Mouse (Mus musculus) left cerebral cortex, adult 11 months (tissue): ENCODE data around the gene Mmp24.
"Not testable (repeated sequence)": the region's sequence is repeated elsewhere in the genome, so short reads cannot be mapped to it uniquely, and the experiment has no call there.

ENCODE experiments used
- DNase-seq: peaks from one replicate; pipeline ENCODE4 v3.0.0; 2022; ENCODE audit warnings: low spot score

The Mmp24 gene

DNA sequence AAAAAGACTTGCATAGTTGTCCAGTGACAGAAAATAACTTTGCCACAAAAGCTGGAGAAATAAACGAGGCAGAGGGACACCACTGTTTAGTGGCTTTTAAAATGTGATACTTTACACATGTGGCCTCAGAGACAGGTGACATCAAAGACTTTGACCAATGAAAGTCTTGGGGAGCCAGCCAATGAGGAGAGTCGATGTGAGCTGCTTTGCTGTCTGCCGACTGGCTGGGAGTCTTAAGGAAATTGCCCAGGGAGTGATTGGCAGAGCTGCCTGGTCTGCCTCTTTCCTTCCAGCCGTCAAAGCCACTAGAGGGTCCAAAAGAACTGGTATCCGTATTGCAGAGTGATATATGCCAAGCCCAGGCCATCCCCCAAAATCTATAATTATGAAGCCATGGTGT lies 39.7 kb downstream of the Mmp24 start:
- DNase-seq: no peak

DNA sequence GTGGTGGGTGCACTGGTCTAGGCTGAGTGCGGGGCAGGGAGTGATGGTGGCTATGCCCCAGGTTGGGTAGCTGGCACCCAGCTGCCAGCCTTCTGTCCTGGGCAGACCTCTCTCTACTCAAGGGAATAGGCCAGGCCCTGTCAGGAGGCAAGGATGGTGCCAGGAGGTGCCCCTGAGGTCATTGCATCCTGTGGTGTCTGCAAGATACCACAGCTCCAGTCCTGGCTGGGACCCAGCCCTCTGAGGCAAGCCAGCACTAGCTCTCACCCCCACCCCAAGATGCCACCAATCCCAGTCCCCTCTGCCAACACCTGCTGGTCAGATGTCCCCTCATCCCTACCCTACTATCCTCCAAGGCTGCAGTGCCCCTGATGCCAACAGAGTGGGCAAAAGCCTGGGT lies 41.0 kb downstream of the Mmp24 start:
- DNase-seq: no peak

DNA sequence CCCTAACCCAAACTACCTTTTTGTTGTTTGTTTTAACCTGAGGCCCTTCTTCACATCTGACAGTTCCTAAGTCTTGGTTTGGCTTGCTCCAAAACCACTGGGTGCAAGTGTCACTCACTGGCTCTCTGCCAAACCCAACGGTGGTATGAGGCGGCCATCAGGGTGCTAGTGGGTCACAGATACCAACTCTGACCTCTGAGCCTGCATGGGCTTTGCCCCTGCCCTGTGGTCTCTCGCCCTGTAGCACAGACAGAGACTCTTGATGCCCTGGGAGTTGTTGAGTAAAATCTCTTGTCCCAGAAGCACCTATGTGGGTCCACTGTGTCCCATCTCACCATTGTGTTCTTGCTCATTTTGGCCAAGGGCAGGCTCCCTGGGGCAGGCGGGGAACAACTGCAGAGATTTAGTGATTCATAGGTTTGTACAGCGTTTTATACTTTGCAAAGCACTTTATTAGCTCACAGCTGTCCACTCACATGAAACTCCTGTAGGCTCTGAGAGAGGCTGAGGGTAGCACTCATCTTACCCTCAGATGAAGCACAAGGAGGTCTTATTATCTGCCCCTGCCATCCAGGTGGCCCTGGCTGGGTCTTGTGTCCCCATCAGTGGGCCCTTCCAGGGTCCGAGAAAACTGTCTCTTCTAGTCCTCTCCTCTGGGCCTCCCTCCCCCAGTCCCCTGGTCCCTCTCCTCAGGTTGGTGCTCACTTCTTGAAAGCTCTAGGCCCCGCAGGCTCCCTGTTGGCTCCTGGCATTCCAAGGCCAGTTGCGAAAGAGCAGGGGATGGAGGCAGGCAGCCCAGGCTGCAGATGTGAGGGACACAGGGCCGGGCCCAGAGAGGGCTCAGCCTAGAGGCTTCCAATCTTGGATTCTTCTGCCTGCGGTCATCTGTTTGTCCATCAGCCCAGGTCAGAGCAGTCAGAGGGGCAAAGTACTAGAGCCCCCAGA lies 42.4 kb downstream of the Mmp24 start:
- no peak for DNase-seq

DNA sequence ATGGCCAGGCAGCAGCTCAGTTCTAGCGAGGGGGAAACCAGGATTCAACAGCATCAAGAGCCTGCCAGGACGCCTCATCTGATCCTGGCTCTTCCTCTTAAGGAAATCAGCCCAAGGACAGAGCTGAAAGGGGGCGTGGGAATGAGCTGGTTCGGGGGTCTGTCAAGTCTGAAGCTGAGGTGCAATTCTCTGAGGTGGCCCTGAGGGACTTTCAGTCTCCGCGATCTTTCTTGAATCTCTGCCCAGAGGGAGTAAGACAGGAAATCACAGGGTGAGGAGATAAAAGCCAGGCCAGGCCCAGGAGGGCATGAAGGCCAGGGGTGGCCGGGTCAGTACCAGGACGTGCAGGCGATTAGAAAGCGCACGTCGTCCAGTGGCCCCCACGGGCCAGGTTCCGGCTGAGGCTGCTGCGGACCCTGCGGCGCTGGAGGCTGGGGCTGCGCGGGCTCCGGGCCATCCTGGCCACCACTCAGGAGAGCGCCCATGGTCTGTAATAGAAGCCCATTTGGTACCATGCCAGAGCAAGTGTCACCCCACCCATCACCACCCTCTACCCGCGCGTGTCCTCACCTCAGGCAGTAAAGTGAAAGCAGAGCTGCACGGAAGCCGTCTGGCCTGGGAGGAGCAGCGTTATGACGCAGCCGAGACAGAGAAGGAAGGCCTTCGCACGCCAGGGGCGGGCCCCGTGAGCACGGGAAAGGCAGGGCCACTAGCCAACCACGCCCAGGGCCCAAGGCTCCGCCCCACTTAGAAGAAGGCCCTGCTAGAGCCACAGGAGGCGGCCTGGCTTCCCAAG lies 43.7 kb downstream of the Mmp24 start:
- DNase-seq: peak; percentile 93

DNA sequence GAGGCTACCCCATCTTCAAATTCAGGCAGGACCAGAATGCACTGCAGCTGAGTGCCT lies 44.1 kb downstream of the Mmp24 start, which contains the start of gene BC029722:
TSS of gene BC029722 (minus strand) at position 35 of the 57 bp plus-strand sequence.
- no peak for DNase-seq

DNA sequence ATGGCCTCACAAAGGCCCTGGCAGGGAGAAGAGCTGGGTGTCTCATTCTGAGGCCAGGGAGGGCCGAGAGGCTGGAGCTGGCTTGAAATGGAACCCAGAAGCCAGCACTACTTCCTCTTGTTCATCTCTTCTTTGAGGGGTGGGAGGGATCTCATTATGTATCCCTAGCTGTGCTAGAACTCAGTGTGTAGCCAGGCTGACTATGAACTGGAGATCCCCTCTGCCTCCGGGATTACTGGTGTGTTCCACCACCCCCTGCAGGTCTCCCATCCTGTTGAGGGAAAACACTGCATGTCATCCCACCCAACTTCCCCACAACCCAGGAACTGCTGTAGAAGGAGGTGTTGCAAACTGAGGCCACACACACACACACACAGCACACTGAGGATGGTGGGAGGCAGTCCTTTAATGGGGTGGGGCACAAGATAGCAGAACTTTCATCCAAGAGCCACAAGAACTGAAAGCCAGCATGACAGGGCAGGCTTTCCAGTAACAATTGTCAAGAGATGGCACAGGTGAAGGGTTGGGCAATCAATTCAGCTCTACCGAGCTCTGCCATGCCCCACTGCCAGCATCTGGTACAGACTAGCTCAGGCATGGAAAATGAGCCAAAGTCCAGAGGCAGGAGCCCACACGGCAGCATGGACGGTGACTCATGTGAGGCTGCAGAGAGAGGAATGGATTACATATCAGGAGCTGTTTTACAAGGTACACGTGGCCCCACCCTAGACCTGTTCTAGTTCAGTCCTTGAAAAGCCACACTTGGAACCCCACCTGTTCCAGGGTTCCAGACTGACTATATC lies 44.5 kb downstream of the Mmp24 start:
- no peak for DNase-seq

DNA sequence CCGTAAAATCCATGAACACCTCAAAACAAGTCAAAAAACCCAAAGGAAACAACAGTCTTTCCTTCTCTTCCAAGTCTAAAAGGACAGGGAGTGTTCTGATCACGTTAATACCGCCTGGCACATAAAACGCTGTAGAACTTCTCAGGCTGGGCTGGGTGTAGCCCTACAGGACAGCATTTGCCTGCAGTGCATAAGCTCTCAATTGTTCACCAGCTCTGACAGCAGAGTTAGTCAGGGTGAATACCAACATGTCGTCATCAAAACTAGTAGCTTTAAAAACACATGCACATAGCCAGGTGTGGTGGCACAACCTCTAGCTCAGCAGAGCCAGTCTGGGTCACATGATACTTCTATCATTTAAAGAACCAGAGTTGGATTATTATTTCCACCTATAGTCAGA lies 45.6 kb downstream of the Mmp24 start:
- no peak for DNase-seq

DNA sequence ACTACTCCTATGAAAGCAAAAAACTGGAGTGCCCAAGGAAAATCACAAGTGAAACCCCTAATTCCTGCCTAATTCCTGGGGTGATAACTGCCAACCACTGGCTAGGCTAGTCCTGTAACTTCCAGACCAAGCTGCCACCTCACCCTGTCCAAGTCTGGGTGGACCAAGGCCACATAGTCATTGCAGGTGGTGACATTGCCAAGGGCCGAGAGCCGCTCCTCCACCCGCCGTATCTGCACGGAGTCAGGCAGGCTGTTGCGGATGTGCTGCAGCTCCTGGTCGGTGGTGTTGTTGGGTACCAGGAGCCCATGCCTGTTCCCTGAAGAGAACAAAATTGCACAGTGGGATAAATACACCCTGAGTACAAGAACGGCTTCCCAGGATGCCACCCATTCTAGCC lies 48.6 kb downstream of the Mmp24 start:
- DNase-seq: no peak

DNA sequence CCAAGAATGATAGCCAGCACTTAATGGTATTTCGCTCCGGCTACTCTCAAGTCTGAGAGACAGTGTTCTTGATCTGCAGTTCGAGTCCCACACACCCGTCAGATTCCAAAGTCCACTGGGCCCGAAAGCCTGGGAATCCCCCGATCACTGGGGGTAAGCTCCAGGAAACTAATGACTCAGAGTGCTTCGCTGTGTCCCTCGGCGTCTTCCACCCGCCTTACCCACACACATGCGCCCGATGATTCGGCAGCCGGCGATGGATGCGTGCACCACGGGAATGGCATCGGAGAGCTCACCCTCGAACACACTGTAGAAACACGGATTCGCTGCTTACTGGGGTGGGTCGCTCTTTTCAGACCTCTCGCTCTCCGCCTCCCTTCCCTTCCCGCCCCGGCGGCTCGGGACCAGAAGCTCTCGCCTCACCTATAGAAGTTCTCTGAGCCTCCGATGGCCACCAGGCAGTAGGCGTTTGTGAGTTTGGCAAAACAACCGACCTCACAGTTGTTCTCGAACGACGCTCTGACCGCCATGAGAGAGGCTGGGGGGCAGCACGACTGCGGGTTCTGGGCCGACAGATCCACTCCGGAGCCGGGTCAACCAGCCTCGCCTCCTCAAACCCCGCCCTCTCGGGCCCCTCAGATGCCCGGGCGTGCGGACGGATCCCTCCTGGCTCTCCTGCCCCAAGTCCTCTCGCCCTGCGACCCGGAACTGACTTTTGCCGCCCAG lies 50.9 kb downstream of the Mmp24 start:
- no peak for DNase-seq

DNA sequence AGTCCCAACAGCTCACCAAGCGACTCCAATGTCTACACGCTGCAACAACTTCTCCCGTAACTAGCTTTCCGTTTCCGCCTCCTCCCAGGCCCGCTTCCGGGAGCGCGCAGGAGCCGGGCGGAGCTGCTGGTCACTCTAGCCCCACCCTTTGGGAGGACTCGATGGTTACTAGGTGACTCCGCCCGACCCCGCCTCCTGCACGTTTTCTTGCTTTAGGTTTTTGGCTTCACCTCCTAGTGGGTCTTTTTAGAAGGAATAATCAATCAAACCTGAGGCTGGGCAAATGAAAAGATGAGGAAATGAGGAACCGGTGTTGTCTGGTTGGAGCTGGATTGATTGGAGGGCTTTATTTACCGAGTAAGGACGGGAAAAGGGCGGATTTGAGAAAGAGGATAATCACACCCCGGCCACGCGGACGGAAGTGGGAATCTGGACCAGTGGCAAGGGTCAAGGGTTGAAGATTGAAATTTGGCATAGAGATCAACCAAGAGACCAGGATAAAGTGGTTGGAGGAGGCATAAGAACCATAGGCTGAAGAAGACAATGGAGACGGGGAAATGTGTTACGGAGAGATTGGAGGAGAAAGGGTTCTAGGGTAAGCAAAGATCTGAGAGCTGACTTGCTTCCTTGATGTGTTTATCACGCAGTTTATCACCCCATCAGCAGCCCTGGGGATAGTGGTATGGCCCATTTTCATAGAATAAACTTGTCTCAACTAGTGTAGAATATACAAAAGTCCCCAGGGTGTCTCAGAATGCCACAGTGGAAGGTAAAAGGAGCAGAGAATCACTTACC lies 51.7 kb downstream of the Mmp24 start, which contains the start of gene Eif6:
TSS of gene Eif6 (minus strand) at position 296 of the 795 bp plus-strand sequence.
- DNase-seq: peak; percentile 66

DNA sequence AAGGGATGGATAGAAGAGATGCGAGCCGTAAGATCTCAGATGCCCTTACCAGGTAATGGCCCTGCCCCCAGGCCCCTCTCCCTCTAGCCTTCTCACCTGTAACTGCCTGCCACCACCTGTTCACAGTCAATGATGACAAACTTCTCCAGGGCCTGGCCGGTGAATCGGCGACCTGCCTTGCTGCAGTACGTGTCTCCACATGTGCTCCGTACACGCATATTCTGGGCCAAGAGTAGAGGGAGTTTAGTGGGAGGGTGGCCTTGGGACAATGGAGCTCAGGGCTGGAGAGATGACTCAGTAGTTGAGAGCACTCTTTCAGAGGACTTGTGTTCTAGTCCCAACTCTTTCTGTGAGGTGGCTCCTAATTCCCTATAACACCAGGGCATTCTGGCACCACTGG lies 55.7 kb downstream of the Mmp24 start:
- DNase-seq: no peak

DNA sequence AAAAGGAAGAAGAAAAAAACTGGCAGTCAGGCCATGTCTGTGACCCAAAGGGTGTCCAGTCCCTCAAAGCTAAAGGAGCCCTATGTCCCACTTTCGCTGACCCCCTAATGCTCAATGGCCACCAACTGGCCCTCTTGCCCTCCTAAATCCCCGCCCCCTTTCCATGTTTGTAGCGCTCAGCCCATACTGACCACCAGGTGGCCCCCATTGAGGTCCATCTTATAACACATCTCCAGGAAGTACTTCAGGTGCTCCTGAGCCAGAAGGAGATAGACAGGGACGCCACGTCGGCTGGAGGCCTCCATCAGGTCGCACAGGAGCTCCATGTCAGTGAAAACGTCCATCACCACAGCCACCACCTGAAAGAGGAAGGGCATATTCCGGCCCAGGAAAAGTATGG lies 56.2 kb downstream of the Mmp24 start:
- DNase-seq: no peak

DNA sequence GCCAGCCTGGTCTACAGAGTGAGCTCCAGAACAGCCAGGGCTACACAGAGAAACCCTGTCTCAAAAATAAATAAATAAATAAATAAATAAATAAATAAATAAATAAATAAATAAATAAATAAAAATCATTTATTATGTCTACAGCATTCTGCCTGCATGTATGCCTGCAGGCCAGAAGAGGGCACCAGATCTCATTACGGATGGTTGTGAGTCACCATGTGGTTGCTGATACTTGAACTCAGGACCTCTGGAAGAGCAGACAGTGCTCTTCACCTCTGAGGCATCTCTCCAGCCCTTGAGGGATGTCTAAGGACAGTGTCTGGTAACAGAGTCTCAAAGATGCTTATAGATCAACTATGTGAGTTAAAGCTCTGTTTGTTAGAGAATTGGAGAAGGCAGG lies 56.9 kb downstream of the Mmp24 start:
- not testable (repeated sequence) for DNase-seq

DNA sequence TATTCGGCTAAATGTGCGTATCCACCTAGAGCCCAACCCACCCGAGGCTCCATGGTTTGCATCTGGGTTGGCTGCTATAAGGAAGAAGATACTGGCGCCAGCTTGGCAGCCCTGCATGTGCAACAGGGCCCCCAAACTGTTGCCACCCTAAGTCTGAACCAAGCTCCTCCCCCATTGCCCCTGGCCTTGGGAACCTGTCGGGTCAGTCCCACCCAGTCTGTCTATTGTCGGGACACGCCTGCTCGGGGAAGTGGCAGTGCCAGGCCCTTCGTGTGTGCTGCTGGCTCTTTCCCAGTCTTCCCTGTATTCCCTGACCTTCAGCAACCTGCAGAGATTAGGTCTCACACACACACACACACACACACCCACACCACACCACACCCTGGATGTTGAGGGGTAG lies 59.6 kb downstream of the Mmp24 start, which contains the start of gene Fam83c:
TSS of gene Fam83c (minus strand) at position 123 of the 400 bp plus-strand sequence.
- DNase-seq: no peak

DNA sequence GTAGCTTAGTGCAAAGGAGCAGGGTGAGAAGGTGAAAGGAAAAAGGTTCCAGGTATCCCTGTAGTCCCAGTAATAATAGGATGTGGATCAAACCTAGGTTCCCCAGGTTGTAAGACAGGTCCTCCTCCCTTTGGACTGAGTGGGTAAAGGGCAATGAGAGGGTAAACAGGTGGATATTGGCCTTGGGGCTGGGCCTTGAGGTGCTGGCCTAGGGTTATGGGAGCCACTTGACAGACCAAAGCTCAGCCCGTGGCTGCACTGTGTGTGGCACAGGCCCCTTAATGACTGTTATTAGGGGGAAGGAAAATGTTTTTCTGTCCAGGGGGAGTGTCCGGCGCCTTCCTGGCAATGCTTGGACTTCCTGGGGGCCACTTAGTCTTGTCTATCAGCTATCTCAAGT lies 62.8 kb downstream of the Mmp24 start:
- DNase-seq: no peak

DNA sequence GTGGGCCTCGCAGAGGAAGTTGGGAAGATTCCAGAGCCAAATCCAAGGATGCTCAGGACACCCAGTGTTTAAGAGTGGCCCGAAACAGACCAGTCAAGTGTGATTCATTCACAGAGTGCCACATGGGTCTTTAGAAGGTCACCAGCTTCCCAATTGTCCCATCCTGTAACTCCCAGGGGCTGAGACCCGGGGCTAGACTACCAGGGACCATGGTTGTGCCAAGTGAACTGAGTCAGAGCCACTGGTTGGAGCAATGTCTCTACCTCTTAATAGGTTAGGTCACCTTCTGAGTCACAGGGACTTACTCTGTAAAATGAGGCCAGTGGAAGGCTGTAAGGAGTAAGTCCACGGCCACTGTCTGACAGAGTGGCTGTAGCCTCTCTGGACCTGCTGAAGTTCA lies 63.8 kb downstream of the Mmp24 start:
- no peak for DNase-seq

DNA sequence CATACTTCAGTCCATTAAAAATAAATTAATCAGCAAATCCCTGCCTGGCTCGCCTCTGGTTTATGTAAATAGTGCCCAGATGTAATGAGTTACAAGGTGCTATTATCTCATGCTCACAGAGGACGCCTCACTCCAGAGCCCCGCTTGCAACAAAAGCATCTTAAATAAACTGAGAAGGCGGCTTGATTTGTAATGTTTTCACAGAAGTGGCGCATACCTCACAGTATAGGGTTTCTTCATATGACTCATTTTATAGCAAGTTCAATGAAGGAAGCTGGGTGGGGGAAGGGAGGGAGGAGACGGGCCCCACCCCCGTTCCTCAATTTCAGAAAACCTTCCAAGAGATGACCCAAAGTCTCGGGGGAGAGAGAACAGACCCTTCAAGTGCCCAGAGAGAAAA lies 71.8 kb downstream of the Mmp24 start:
- no peak for DNase-seq

DNA sequence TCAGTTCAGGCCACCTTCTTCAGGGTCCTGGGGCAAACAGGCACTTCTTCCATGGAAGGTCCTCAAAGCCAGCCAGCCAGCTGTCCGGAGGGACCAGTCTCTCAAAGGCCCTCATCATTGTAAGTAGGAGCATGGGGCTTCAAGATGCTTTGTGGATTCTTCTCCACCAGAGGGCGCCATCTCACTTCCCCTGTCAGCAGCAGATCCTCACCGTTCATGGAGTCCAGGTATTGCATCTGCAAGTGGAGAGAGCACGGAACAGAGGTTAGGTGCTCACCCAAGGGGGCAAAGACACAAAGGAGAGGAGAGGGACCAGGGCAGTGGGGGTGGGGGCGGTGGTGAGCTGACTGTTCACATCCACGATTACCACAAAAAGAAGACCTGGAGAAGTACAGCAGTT lies 73.1 kb downstream of the Mmp24 start:
- DNase-seq: peak; percentile 57

DNA sequence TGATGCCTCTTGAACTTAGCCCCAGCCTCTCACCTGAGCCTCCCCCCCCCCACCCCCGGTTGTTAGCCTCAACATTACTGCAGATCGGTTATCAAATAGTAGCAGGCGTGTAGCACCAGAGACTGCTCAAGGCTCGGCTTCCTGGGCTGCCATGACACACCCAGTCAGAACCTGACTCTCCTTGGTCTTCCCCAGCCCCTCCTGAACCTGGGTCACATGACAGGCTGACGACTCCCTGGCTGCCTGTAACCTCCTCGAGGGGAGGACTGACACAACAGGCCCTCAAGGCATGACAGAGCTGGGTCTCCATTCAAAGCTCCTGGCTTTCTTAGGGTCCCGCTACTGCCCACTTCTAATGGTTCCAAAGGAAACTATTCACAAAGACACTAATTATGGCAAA lies 74.3 kb downstream of the Mmp24 start:
- no peak for DNase-seq

DNA sequence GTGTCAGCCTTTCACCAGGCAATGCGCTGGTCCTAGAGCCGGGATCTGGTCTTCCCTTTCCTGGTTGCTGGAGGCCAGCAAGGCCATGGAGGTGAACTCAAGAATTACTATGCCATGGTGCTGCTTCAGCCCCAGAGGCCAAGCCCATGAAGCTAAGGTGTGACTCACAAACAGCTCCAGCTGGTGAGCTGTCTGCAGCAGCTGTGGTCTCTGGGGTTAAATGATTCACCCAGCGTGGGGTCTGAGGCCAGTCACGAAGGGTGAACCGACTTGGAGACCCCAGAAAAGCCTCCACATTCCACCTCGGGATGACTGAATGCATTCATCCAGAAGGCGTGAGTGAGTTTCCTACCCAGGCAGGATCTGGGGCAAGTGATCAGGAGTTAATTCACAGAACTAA lies 75.0 kb downstream of the Mmp24 start:
- no peak for DNase-seq

DNA sequence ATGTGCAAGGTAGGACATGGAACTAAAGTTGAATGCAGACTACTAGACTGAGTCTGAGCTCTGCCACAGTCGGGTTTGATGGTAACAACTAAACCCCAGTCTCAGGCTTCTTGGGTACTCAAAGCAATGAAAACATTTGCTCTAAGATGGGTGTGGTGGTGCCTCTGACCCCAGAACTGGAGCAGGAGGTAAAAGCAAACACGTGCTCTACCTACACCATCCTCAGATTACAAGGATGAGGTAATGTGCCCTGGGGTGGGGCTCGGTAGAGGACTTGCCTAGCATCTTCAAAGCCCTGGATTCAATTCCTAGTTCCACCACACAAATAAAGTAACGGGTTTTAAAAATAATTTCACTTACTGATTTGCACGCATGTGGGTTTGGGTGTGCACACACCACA lies 77.4 kb downstream of the Mmp24 start:
- DNase-seq: no peak
